Mouse (Mus musculus): ENCODE results near the gene Ptpn14. TPM values are rescaled to one million over a fixed set of nuclear protein-coding genes. Genes with fewer than 3 reads are reported as not detected.

Gene Ptpn14
- polyA plus RNA-seq, 1 experiment from 2014 or later: 1.9 TPM

DNA sequence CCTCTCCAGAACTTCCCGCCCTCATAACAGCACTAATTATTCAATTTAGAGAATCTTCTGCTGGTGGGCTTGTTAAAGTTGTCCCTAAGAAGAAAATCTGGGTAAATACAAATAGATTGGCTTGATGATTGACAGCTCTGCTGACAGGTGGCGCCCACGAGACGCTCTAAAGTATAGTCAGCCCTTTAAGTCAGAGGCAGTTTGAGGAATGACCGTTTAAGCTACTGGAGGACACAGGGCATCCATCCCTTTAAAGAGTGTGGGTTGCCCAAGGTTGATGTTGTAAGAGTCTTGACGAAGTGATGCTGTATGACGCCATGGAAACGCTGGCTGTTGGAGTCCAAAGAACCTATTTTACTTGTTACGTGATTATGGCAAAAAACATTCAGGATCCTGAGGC, 136.2 kb downstream of the Ptpn14 start:
- 70% methylated on average over 9 of the region's 9 CpGs for WGBS
- H3K9me3 ChIP-seq: no peaks in the 10 kb centered on the region
- H3K9ac ChIP-seq: no peak overlapping the region
- H3K4me2 ChIP-seq: no peak overlapping the region
- H3K27ac ChIP-seq: peak overlapping the region; percentile 24; the same call in 1 of the 2 replicates
- no peaks in the 10 kb centered on the region for H3K27me3 ChIP-seq
- no peaks in the 10 kb centered on the region for H3K36me3 ChIP-seq
- no peak for ATAC-seq (ENCODE audit: low FRiP score)
- H3K4me1 ChIP-seq (replicated peaks): peaks cover 19% of the 10 kb centered on the region
- H3K4me3 ChIP-seq: no peak overlapping the region

DNA sequence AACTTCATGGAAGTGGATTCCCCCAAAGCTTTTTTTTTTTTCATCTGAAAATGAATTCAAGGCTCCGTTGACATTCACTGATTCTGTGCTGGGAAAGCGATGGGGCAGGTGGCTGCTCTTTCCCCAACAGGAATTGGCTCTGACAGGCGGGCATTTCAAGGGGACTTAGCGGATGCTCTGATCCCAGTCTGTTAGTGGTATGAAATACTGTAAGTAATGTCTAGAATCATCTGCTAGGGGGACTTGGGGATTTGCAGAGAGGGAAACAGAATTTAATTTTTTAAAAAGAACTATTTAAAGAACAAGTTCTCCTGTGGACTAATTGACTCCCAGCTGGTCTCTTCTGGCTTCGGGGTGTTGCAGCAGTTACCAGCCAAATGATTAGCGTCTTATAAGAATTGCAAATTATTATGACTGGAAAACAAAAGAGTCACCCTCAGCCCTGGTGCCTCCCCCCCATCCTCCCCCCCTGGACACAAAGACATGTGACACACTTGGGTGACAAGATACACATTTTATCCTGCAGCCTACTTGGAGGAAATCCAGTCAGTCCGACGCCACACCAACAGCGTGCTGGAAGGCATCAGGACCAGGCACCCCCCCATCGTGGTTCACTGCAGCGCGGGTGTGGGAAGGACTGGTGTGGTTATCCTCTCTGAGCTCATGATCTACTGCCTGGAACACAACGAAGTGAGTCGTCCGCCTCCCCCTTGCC, 136.9 kb downstream of the Ptpn14 start:
- Histone ChIP-seq H3K27ac (peak overlapping the region; percentile 50; the same call in 1 of the 2 replicates), H3K4me3 (no peak overlapping the region), H3K9ac (no peak overlapping the region), H3K4me2 (no peak overlapping the region), H3K9me3 (no peaks in the 10 kb centered on the region), H3K27me3 (no peaks in the 10 kb centered on the region), H3K36me3 (no peaks in the 10 kb centered on the region), H3K4me1 (replicated peaks) (peaks cover 19% of the 10 kb centered on the region)
- 64% methylated on average over 15 of the region's 15 CpGs for WGBS
- peak; percentile 36; the same call in 1 of the 2 replicates for ATAC-seq (ENCODE audit: low FRiP score)

DNA sequence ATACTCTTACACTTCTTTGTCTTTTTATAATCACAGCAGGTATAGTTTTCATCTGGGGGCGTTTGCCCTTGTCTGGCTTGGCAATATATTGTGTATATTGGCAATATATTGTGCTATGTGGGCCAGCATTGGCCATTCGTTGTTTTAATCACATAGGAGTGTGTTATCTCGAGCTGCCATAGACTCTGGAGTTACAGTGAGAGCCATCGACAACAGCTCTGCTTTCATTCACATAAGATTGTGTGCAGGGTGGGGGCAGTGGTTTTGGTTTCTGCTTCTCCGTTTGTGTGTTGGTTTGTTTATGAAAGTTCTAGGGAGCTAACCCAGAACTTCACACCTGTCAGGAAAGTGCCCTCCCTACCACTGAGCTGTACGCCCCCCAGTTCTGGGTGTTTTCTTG, 138.6 kb downstream of the Ptpn14 start:
- ATAC-seq (ENCODE audit: low FRiP score): no peak
- Histone ChIP-seq H3K9ac (no peak overlapping the region), H3K36me3 (no peaks in the 10 kb centered on the region), H3K9me3 (no peaks in the 10 kb centered on the region), H3K4me3 (no peak overlapping the region), H3K27me3 (no peaks in the 10 kb centered on the region), H3K4me1 (replicated peaks) (peaks cover 23% of the 10 kb centered on the region), H3K4me2 (no peak overlapping the region), H3K27ac (no peak overlapping the region)
- 82% methylated on average over 6 of the region's 6 CpGs for WGBS

DNA sequence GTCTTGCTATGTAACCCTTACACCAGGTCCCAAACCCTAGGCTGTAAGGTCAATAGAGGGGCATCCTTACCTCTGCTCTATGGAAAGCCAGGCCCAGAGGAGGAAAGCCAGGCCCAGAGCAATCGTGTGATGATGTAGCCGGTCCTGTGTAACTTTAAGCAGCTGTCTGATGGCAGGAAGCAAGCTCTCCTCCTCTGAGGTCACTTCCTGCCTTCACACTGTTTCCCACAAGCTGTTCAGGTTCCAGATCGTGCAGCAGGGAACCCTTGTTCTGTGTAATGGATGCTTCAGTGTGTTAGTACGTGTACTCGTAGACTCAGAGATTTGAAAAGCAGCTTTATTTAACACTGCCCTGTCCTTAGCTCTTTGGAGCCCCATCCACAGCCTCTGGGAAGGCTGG, 139.0 kb downstream of the Ptpn14 start:
- no peak for ATAC-seq (ENCODE audit: low FRiP score)
- Histone ChIP-seq H3K4me3 (no peak overlapping the region), H3K9me3 (no peaks in the 10 kb centered on the region), H3K4me2 (no peak overlapping the region), H3K36me3 (no peaks in the 10 kb centered on the region), H3K4me1 (replicated peaks) (peaks cover 27% of the 10 kb centered on the region), H3K27ac (no peak overlapping the region), H3K27me3 (no peaks in the 10 kb centered on the region), H3K9ac (no peak overlapping the region)
- WGBS: 77% methylated on average over 5 of the region's 5 CpGs

DNA sequence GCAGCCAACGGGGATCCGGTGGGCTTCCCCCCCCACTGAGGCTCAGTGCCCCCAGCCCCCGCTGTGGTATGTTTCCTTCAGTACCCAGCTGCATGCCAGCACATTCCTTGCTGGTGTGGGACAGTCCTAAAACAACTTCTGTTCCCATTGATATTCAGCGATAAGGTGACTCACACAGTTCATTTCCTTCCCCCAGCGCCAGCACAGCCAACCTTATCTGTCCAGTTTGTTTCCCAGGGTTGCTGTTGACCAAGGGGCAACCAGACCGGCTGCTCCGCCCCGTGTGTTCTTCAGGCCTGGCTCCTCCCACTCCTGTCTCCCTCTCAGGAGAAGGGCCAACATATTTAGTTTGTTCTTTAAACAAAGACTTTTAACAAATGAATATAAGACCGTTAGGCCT, 139.4 kb downstream of the Ptpn14 start:
- H3K4me3 ChIP-seq: no peak overlapping the region
- no peaks in the 10 kb centered on the region for H3K9me3 ChIP-seq
- H3K36me3 ChIP-seq: no peaks in the 10 kb centered on the region
- no peak overlapping the region for H3K4me2 ChIP-seq
- H3K9ac ChIP-seq: no peak overlapping the region
- WGBS: 65% methylated on average over 9 of the region's 9 CpGs
- H3K27me3 ChIP-seq: no peaks in the 10 kb centered on the region
- no peak for ATAC-seq (ENCODE audit: low FRiP score)
- H3K27ac ChIP-seq: no peak overlapping the region
- peaks cover 31% of the 10 kb centered on the region for H3K4me1 ChIP-seq (replicated peaks)

DNA sequence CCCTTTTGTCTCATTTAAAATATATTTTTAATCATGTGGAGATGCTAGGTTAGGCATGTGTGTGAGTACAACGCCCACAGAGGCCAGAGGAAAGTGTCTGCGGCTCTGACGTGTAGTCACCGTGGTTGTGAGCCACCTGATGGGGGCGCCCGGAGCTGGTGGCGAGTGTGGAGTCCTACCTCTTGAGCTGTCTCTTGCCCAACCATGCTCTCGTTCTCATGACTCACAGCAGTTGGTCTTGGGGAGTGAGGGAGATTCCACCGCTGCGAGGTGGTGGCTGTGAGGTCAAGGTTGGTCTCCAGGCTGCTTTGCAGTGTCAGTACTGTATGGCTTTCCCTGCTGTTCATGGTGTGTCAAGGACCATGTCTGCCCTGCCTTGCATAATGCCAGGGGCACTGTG, 140.0 kb downstream of the Ptpn14 start:
- Histone ChIP-seq H3K4me1 (replicated peaks) (peaks cover 35% of the 10 kb centered on the region), H3K9me3 (no peaks in the 10 kb centered on the region), H3K27ac (no peak overlapping the region), H3K27me3 (no peaks in the 10 kb centered on the region), H3K36me3 (no peaks in the 10 kb centered on the region), H3K4me2 (no peak overlapping the region), H3K4me3 (no peak overlapping the region), H3K9ac (no peak overlapping the region)
- WGBS: 85% methylated on average over 10 of the region's 10 CpGs
- ATAC-seq (ENCODE audit: low FRiP score): no peak

DNA sequence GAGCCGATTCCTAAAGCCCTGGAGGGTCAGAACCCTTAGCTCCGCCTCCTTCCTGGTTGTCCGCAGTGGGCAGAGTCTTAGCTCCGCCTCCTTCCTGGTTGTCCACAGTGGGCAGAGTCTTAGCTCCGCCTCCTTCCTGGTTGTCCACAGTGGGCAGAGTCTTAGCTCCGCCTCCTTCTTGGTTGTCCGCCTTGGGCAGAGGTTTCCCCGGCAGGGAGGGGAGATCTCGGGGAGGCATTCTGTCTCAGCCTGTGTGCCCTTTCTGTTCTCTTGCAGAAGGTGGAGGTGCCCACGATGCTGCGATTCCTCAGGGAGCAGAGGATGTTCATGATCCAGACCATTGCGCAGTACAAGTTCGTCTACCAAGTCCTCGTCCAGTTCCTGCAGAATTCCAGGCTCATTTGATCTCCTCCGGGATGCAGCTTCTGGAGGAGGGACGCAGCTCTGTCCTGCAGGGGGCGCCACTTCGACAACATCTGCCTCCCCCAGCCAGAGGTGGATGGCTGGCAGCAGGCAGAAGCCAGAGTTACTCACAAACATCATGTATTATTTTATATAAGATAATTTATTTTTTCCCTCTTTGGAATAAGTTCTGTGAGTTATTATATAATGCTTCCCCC, 141.7 kb downstream of the Ptpn14 start:
- H3K4me2 ChIP-seq: no peak overlapping the region
- H3K27me3 ChIP-seq: no peaks in the 10 kb centered on the region
- WGBS: 91% methylated on average over 18 of the region's 18 CpGs
- H3K36me3 ChIP-seq: no peaks in the 10 kb centered on the region
- H3K4me1 ChIP-seq (replicated peaks): peaks cover 35% of the 10 kb centered on the region
- H3K4me3 ChIP-seq: no peak overlapping the region
- H3K9me3 ChIP-seq: no peaks in the 10 kb centered on the region
- no peak overlapping the region for H3K9ac ChIP-seq
- H3K27ac ChIP-seq: no peak overlapping the region
- ATAC-seq (ENCODE audit: low FRiP score): no peak

DNA sequence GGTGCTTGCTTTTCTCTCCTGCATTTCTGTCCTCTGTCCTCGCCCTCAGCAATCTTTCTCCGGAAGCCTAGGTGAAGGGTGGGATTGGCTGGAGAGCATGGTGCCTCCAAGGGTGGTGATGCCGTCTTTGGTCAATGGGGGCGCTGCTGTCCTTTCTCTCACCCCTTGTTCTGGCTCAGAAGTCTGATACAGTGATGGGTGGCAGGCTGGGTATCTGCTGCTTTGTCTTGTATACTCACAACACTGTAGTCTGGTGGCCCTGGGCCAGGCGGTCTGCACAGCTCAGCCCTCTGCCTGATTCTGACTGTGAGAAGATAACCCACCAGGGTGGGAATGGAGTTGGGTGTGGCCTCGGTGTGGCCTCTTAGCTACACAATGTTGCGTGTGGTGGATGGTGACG, 142.5 kb downstream of the Ptpn14 start:
- Histone ChIP-seq H3K36me3 (no peaks in the 10 kb centered on the region), H3K4me3 (no peak overlapping the region), H3K9me3 (no peaks in the 10 kb centered on the region), H3K4me1 (replicated peaks) (peaks cover 29% of the 10 kb centered on the region), H3K27me3 (no peaks in the 10 kb centered on the region), H3K4me2 (no peak overlapping the region), H3K27ac (no peak overlapping the region), H3K9ac (no peak overlapping the region)
- no peak for ATAC-seq (ENCODE audit: low FRiP score)
- 83% methylated on average over 8 of the region's 8 CpGs for WGBS

DNA sequence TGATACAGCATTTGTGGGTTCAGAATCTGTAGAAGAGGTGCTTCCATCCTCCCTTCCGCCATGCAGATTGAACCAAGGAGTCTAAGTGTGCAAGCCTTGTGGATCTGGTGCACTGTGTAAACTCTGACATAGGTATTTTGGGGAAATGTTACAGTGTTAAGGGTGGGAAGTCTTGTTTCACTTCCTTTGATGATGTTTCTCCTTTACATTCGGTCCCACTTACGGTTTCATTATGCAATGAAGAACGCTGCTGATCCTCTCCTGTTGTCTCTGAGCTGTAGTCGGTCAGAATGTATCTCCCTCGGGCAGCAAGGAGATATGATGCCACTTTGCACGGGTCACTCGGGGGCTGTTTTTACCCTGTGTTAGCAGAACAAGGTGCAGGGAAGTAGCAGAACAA, 143.6 kb downstream of the Ptpn14 start:
- no peak overlapping the region for H3K27ac ChIP-seq
- H3K4me2 ChIP-seq: no peak overlapping the region
- no peaks in the 10 kb centered on the region for H3K9me3 ChIP-seq
- H3K27me3 ChIP-seq: no peaks in the 10 kb centered on the region
- no peak for ATAC-seq (ENCODE audit: low FRiP score)
- no peak overlapping the region for H3K9ac ChIP-seq
- H3K36me3 ChIP-seq: no peaks in the 10 kb centered on the region
- WGBS: 80% methylated on average over 8 of the region's 8 CpGs
- no peak overlapping the region for H3K4me3 ChIP-seq
- H3K4me1 ChIP-seq (replicated peaks): peaks cover 29% of the 10 kb centered on the region

DNA sequence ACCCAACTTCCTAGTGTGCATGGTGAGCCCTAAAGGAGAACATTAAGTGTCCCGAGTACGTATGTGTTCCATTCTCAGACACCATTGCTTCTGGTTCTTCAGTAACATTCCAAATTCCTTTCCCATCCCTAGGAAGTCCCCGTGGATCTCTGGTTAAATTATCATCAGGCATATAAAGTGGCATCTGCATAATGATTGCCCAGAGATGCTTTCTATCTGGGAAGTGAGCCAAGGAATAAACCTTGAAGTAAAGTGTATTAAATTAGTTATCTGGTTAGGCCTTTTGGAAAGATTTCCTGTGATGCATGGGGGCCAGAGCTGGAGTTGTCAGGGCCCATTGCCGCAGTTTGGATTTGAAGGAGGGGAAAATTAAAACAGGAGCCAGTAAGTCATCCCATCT, 144.0 kb downstream of the Ptpn14 start:
- no peaks in the 10 kb centered on the region for H3K36me3 ChIP-seq
- H3K9ac ChIP-seq: no peak overlapping the region
- no peak overlapping the region for H3K4me2 ChIP-seq
- H3K4me3 ChIP-seq: no peak overlapping the region
- H3K4me1 ChIP-seq (replicated peaks): peaks cover 29% of the 10 kb centered on the region
- no peaks in the 10 kb centered on the region for H3K27me3 ChIP-seq
- WGBS: 65% methylated on average over 4 of the region's 4 CpGs
- no peak overlapping the region; the same call in 1 of the 2 replicates for H3K27ac ChIP-seq
- ATAC-seq (ENCODE audit: low FRiP score): no peak
- no peaks in the 10 kb centered on the region for H3K9me3 ChIP-seq

DNA sequence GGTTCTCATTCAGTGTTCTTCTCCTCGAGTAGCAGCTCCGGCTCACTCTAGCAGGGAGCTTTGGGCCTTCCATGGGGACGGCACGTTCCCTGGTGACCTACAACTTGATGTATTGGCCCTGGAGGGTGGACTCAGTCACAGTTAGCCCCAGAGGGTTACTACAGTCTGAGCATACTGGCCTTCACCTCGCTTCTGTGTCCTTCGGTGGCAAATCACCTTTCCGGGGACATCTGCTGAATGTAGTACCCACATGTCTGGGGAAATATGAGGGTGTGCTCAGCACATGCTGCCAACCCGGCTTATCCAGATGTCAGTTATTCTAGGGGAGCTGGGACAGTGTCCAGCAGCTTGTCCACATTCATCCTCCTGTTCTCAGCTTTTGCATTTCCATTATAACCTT, 145.5 kb downstream of the Ptpn14 start:
- Histone ChIP-seq H3K27me3 (no peaks in the 10 kb centered on the region), H3K9me3 (no peaks in the 10 kb centered on the region), H3K4me2 (no peak overlapping the region), H3K9ac (no peak overlapping the region; the same call in 1 of the 2 replicates), H3K36me3 (no peaks in the 10 kb centered on the region), H3K4me1 (replicated peaks) (peaks cover 24% of the 10 kb centered on the region), H3K27ac (0 out of 2 replicates have a peak overlapping the region, but pooled peaks have one; percentile 30), H3K4me3 (no peak overlapping the region)
- 74% methylated on average over 8 of the region's 8 CpGs for WGBS
- no peak for ATAC-seq (ENCODE audit: low FRiP score)

DNA sequence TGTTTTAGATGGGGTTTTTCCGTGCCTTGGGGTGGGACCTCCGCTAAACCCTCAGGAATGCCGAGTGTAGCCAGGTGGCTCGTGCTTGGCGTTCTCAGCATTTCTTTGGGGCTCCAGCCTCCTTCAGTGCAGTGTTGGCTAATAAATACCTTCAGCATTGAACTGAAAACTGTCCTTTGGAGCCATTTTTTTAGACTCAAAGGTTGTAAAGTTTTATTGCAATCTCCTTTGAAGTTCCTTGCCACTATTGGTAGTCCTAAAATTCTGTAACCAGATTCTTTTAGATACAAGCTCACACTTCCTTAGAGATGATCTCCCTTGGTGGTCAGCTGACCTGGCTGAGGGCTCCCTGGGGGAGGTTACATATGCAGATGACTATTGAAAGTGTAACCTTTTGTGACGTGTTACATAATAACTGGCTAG, 147.4 kb downstream of the Ptpn14 start:
- no peak for ATAC-seq (ENCODE audit: low FRiP score)
- peaks cover 25% of the 10 kb centered on the region for H3K4me1 ChIP-seq (replicated peaks)
- no peaks in the 10 kb centered on the region for H3K9me3 ChIP-seq
- no peak overlapping the region for H3K4me2 ChIP-seq
- no peak overlapping the region for H3K4me3 ChIP-seq
- no peaks in the 10 kb centered on the region for H3K36me3 ChIP-seq
- no peaks in the 10 kb centered on the region for H3K27me3 ChIP-seq
- 34% methylated on average over 6 of the region's 6 CpGs for WGBS
- H3K27ac ChIP-seq: no peak overlapping the region
- H3K9ac ChIP-seq: no peak overlapping the region

DNA sequence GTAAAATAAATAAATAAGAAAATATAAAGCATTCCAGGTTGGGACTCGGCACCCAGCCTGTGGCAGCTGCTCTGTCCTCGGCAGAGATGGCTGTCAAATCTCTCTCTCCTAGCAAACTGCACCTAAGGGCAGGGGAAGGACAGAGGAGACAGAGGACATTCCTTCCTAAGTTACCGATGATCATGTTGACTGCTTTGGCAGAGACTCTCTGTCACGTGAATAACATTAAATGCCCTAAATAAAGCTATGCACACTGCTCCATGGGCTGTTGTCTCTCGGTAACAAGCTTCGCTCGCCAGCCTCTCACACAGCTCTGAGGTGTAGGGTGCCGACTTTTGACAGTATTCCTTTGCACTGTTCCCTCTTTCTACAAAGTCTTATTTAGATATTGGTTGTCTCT, 148.1 kb downstream of the Ptpn14 start:
- Histone ChIP-seq H3K27me3 (no peaks in the 10 kb centered on the region), H3K4me1 (replicated peaks) (peaks cover 31% of the 10 kb centered on the region), H3K27ac (no peak overlapping the region), H3K4me2 (no peak overlapping the region), H3K9ac (no peak overlapping the region), H3K36me3 (no peaks in the 10 kb centered on the region), H3K9me3 (no peaks in the 10 kb centered on the region), H3K4me3 (no peak overlapping the region)
- WGBS: 81% methylated on average over 8 of the region's 8 CpGs
- no peak for ATAC-seq (ENCODE audit: low FRiP score)
